Comparison of ENCODE assay signal across 10 mouse cellular contexts in genomic region chr4:145305661-145306362, GRCm38 (mm10). TPM values are rescaled to one million over a fixed set of nuclear protein-coding genes. Genes with fewer than 3 reads are reported as not detected.
DNase-seq lines count a peak whose midpoint lies in the region; ATAC-seq and TF ChIP-seq lines count a peak whose summit lies in the region.
"Not testable (repeated sequence)": the region's sequence is repeated elsewhere in the genome, so short reads cannot be mapped to it uniquely, and the experiment has no call there.
"Had no signal": no experiment of that assay in that cellular context is flagged by ENCODE, and none has a peak within 500 bp of the region (broad histone marks: within the 10 kb centered on the region; RNA-seq: fewer than 3 reads in every experiment).

No protein-coding gene starts in this region.

- not testable (repeated sequence) for H3K9ac ChIP-seq in CH12.LX (ENCODE audit: insufficient read depth, low read depth); hindbrain, embryonic 12.5 days; midbrain, embryonic 11.5 days (ENCODE audit: low read length); neural tube, embryonic 11.5 days (ENCODE audit: low read length)

- not testable (repeated sequence) for TF ChIP-seq EP300 in CH12.LX (IDR thresholded peaks at IDR 0.05; ENCODE audit: low read length)

- not testable (repeated sequence) for TF ChIP-seq POLR2A in CH12.LX (IDR thresholded peaks at IDR 0.05; ENCODE audit: low read depth, low read length)

- TF ChIP-seq CTCF in CH12.LX (conservative IDR thresholded peaks at IDR 0.05 in 1 of 2, IDR thresholded peaks at IDR 0.05 in 1 of 2; ENCODE audit: low read depth in 2 of 2, low read length in 2 of 2): not testable (repeated sequence)

- not testable (repeated sequence) for TF ChIP-seq RAD21 in CH12.LX (IDR thresholded peaks at IDR 0.05; ENCODE audit: low read depth, low read length)

- peaks cover 17 to 76% of the 10 kb centered on the region in 2 experiments for H3K4me1 ChIP-seq in CH12.LX (ENCODE audit: control insufficient read depth in 1 of 2, insufficient read depth in 2 of 2)
- not testable (repeated sequence) for H3K4me1 ChIP-seq in hindbrain, embryonic 12.5 days; midbrain, embryonic 11.5 days (ENCODE audit: control insufficient read depth, insufficient read depth, low read length); neural tube, embryonic 11.5 days (ENCODE audit: control insufficient read depth, insufficient read depth, low read length)

- H3K9me3 ChIP-seq in CH12.LX (replicated peaks; ENCODE audit: low read length); hindbrain, embryonic 12.5 days (replicated peaks); midbrain, embryonic 11.5 days (ENCODE audit: control insufficient read depth, low read length); neural tube, embryonic 11.5 days (ENCODE audit: control insufficient read depth, low read length): not testable (repeated sequence)

- dilution Hi-C loops in CH12.LX (cut with MboI; ENCODE audit: extremely low pct_ligation_motif_present, extremely low pct_unique_long_range_greater_than_20kb, low sequenced_read_pairs): not testable (repeated sequence)

- not testable (repeated sequence) for H3K79me2 ChIP-seq in CH12.LX (replicated peaks; ENCODE audit: control insufficient read depth, extremely low read depth, insufficient read depth, poor library complexity, severe bottlenecking)

- H3K27ac ChIP-seq in CH12.LX (ENCODE audit: insufficient read depth, low read depth); hindbrain, embryonic 12.5 days; midbrain, embryonic 11.5 days (ENCODE audit: low read depth, low read length); neural tube, embryonic 11.5 days (ENCODE audit: low read depth, low read length): not testable (repeated sequence)

- H3K4me2 ChIP-seq in CH12.LX (ENCODE audit: insufficient read depth, low read depth, poor library complexity, severe bottlenecking); hindbrain, embryonic 12.5 days (replicated peaks); midbrain, embryonic 11.5 days; neural tube, embryonic 11.5 days (ENCODE audit: low read depth): not testable (repeated sequence)

- in situ Hi-C loops in CH12.LX (cut with MboI; ENCODE audit: low pct_ligation_motif_present, low pct_unique_long_range_greater_than_20kb, low sequenced_read_pairs): not testable (repeated sequence)

- ATAC-seq in frontal cortex, adult (ENCODE audit: low TSS enrichment): peak; percentile 57
- ATAC-seq in hindbrain, embryonic 12.5 days (ENCODE audit: low FRiP score): peak; percentile 42; the same call in 1 of the 2 replicates
- peak; percentile 69 for ATAC-seq in midbrain, embryonic 11.5 days (ENCODE audit: low FRiP score)
- 0 out of 2 replicates have a peak, but pooled peaks have one; percentile 56 for ATAC-seq in neural tube, embryonic 11.5 days (ENCODE audit: insufficient read depth, low FRiP score, low TSS enrichment)

- not testable (repeated sequence) for DNase-seq in CH12.LX (ENCODE audit: extremely low read depth); midbrain, embryonic 11.5 days (ENCODE audit: low spot score, missing footprints); neural tube, embryonic 11.5 days (ENCODE audit: low spot score)
- peak; percentile 95 for DNase-seq in R1 (ENCODE audit: low read depth, low spot score)
- peak; percentile 3 for DNase-seq in thymus, postnatal 4 days

- H3K27me3 ChIP-seq in CH12.LX (replicated peaks); hindbrain, embryonic 12.5 days; midbrain, embryonic 11.5 days (ENCODE audit: control insufficient read depth, insufficient read depth, low read length); neural tube, embryonic 11.5 days (ENCODE audit: control insufficient read depth, insufficient read depth, low read length): not testable (repeated sequence)

- WGBS in hindbrain, embryonic 12.5 days: 42% methylated on average over 2 of the region's 2 CpGs
- 46% methylated on average over 2 of the region's 2 CpGs for WGBS in midbrain, embryonic 11.5 days
- WGBS in neural tube, embryonic 11.5 days: 69% methylated on average over 2 of the region's 2 CpGs

- peaks cover 2 to 19% of the 10 kb centered on the region in 2 experiments for H3K36me3 ChIP-seq in CH12.LX (replicated peaks in 1 of 2; ENCODE audit: control insufficient read depth in 1 of 2, insufficient read depth in 1 of 2, low read length in 1 of 2)
- not testable (repeated sequence) for H3K36me3 ChIP-seq in hindbrain, embryonic 12.5 days; midbrain, embryonic 11.5 days (ENCODE audit: control insufficient read depth, insufficient read depth, low read length); neural tube, embryonic 11.5 days (ENCODE audit: control insufficient read depth, insufficient read depth, low read length)

- not testable (repeated sequence) for H3K4me3 ChIP-seq in CH12.LX (replicated peaks in 1 of 3; ENCODE audit: low read depth in 2 of 3, low read length in 2 of 3, poor library complexity in 1 of 3); hindbrain, embryonic 12.5 days; midbrain, embryonic 11.5 days (ENCODE audit: low read depth, low read length); neural tube, embryonic 11.5 days (ENCODE audit: low read depth, low read length)

TF ChIP-seq in CH12.LX, 34 proteins besides CTCF, POLR2A, EP300 and RAD21:
- 0 out of 2 replicates have a peak, but pooled peaks have one; percentile 5 for TF ChIP-seq MAZ (IDR thresholded peaks at IDR 0.05; ENCODE audit: low read depth, low read length)

RNA-seq across cellular contexts. Expression of gene Tnfrsf8, which starts 9.2 kb away (rescaled TPM):
- total RNA-seq in CH12.LX (2012; rRNA removed) (23.2 and 31.0 TPM in 2 replicates), CH12.LX (2014; rRNA removed) (18.9 and 24.7 TPM in 2 replicates)
- polyA plus RNA-seq in CH12.LX (2012; ENCODE audit: insufficient read length, low read depth): 11.5 and 12.7 TPM in 2 replicates
- 0.14 and 0.17 TPM in 2 replicates for polyA plus RNA-seq in hindbrain, embryonic 12.5 days (2016; fragmentation: Nextera tagmentation; extraction: Ambion mirVana)
- 0.04 TPM in 1 of 2 replicates, not detected in the other for polyA plus RNA-seq in midbrain, embryonic 11.5 days (2014; fragmentation: Nextera tagmentation; extraction: Ambion mirVana)
- 0.21 TPM in 1 of 2 replicates, not detected in the other for polyA plus RNA-seq in neural tube, embryonic 11.5 days (2014; fragmentation: Nextera tagmentation; extraction: Ambion mirVana)
- polyA plus RNA-seq: G1E; heart, embryonic 10.5 days; heart, embryonic 14.5 days had no signal

RNA-seq across cellular contexts. Expression of gene Tnfrsf1b, which starts 59.1 kb away (rescaled TPM):
- total RNA-seq in CH12.LX (2012; rRNA removed) (14.9 and 16.7 TPM in 2 replicates), CH12.LX (2014; rRNA removed) (10.7 and 11.4 TPM in 2 replicates)
- 18.8 and 21.6 TPM in 2 replicates for polyA plus RNA-seq in CH12.LX (2012; ENCODE audit: insufficient read length, low read depth)
- polyA plus RNA-seq in hindbrain, embryonic 12.5 days (2016; fragmentation: Nextera tagmentation; extraction: Ambion mirVana): 2.6 and 3.4 TPM in 2 replicates
- 1.9 and 2.4 TPM in 2 replicates for polyA plus RNA-seq in midbrain, embryonic 11.5 days (2014; fragmentation: Nextera tagmentation; extraction: Ambion mirVana)
- polyA plus RNA-seq in neural tube, embryonic 11.5 days (2014; fragmentation: Nextera tagmentation; extraction: Ambion mirVana): 2.0 and 2.1 TPM in 2 replicates
- total RNA-seq: G1E had no signal
- polyA plus RNA-seq: G1E had no signal

Comparison
In these comparisons a context has a peak if more than half of its experiments do, and no peak if none do; other contexts are left out.
1. RNA of gene Tnfrsf8, which starts 9.2 kb away (polyA plus RNA-seq): 11.5 to 12.7 TPM in CH12.LX; 0.21 TPM in neural tube, embryonic 11.5 days, 0.14 to 0.17 TPM in hindbrain, embryonic 12.5 days and 0.04 TPM in midbrain, embryonic 11.5 days; every median in the first group is over 10 times any median in the second.
2. Peak in every context shown above with its lines, with median percentiles within 50 percentile points of each other: ATAC-seq.